Mouse (Mus musculus) myocyte (in vitro differentiated cells): ENCODE measurements at regions not wholly inside any gene's neighbourhood (a gene's known extent, or its start where the extent isn't known, plus 50 kb on each side); places are given as distances from the start of the nearest gene placed in this dataset.

Source experiments
- CEBPB ChIP-seq: IDR thresholded peaks from 2 replicates; pipeline ENCODE4 v1.6.1; 2011; ENCODE audit warnings: mild to moderate bottlenecking, moderate library complexity; ENCODE audit not compliant: poor library complexity, insufficient read depth, severe bottlenecking
- E2F4 ChIP-seq: IDR thresholded peaks from one replicate; pipeline ENCODE4 v1.6.1; 2011; ENCODE audit warnings: mild to moderate bottlenecking, control low read depth, moderate library complexity; ENCODE audit not compliant: insufficient read depth
- MAX ChIP-seq: IDR thresholded peaks from one replicate; pipeline ENCODE4 v1.6.1; 2011; ENCODE audit warnings: low read depth, mild to moderate bottlenecking, control low read depth
- MYOD1 ChIP-seq, 3 experiments: IDR thresholded peaks; one replicate each; pipeline ENCODE4 v1.6.1; 2011; ENCODE audit warnings: control low read depth in 2 of 3, low read depth in 2 of 3, mild to moderate bottlenecking in 2 of 3, moderate library complexity in 1 of 3; ENCODE audit not compliant: insufficient read length in 2 of 3, control insufficient read depth in 1 of 3
- MYOG ChIP-seq, 3 experiments: IDR thresholded peaks; one replicate each; pipeline ENCODE4 v1.6.1; 2011; ENCODE audit warnings: control low read depth in 2 of 3, low read depth in 2 of 3, mild to moderate bottlenecking in 2 of 3; ENCODE audit not compliant: insufficient read length in 2 of 3, control insufficient read depth in 1 of 3, insufficient read depth in 1 of 3
- POLR2A ChIP-seq: IDR thresholded peaks from one replicate; pipeline ENCODE4 v1.6.1; 2011; ENCODE audit warnings: low read depth, mild to moderate bottlenecking, control low read depth, moderate library complexity; ENCODE audit not compliant: insufficient read length
- POLR2AphosphoS2 ChIP-seq: IDR thresholded peaks from one replicate; pipeline ENCODE4 v1.6.1; 2011; ENCODE audit warnings: low read depth, control low read depth; ENCODE audit not compliant: insufficient read length
- SRF ChIP-seq: IDR thresholded peaks from one replicate; pipeline ENCODE4 v1.6.1; 2011; ENCODE audit warnings: low read depth; ENCODE audit not compliant: control insufficient read depth, insufficient read length
- TCF12 ChIP-seq: IDR thresholded peaks from one replicate; pipeline ENCODE4 v1.6.1; 2011; ENCODE audit warnings: mild to moderate bottlenecking, control low read depth; ENCODE audit not compliant: poor library complexity, insufficient read depth, severe bottlenecking
- USF1 ChIP-seq: IDR thresholded peaks from one replicate; pipeline ENCODE4 v1.6.1; 2011; ENCODE audit warnings: low read depth, mild to moderate bottlenecking, control low read depth, moderate library complexity

GRCm38 (mm10) chr1:75723431-75723830 is 177.4 kb downstream of the Slc4a3 start:
- TF ChIP-seq USF1: no peak
- no peak for TF ChIP-seq MAX
- TF ChIP-seq POLR2A: no peak
- no peak for TF ChIP-seq TCF12
- TF ChIP-seq MYOD1 (IDR thresholded peaks at IDR 0.05; ENCODE audit: control insufficient read depth in 1 of 3, insufficient read length in 2 of 3, low read depth in 2 of 3): no peak
- TF ChIP-seq CEBPB: no peak
- TF ChIP-seq MYOG (IDR thresholded peaks at IDR 0.05; ENCODE audit: control insufficient read depth in 1 of 3, insufficient read depth in 1 of 3, insufficient read length in 2 of 3, low read depth in 2 of 3): no peak
- TF ChIP-seq SRF: no peak
- TF ChIP-seq POLR2AphosphoS2: no peak
- TF ChIP-seq E2F4: no peak
